Mouse (Mus musculus): ENCODE data around the gene Lrch1. TPM values are rescaled to one million over a fixed set of nuclear protein-coding genes. Genes with fewer than 3 reads are reported as not detected.

Lrch1 gene
- total and polyA plus RNA-seq, 3 experiments: 2.8 to 6.1 TPM; not detected in 1

- H3K9me3 ChIP-seq (replicated peaks; ENCODE audit: insufficient read depth, low read length): no peaks in the 10 kb centered on the region
- H3K4me3 ChIP-seq (ENCODE audit: control insufficient read depth in 1 of 2, insufficient read depth in 1 of 2, low read depth in 2 of 2, low read length in 2 of 2): no peak overlapping the region
- H3K79me2 ChIP-seq (ENCODE audit: control insufficient read depth, insufficient read depth, low read length, poor library complexity): no peaks in the 10 kb centered on the region
- no peaks in the 10 kb centered on the region for H3K4me1 ChIP-seq (ENCODE audit: control insufficient read depth in 1 of 2, insufficient read depth in 2 of 2, low read length in 2 of 2)
- H3K9ac ChIP-seq (ENCODE audit: control insufficient read depth, low read depth, low read length, poor library complexity, severe bottlenecking): no peak overlapping the region
- H3K27ac ChIP-seq (ENCODE audit: control insufficient read depth, low read depth, low read length): no peak overlapping the region
- no peaks in the 10 kb centered on the region; a peak in 1 of 4 replicates for H3K36me3 ChIP-seq (ENCODE audit: control insufficient read depth in 1 of 2, insufficient read depth in 2 of 2, low read length in 2 of 2)
- TF ChIP-seq NELFE (IDR thresholded peaks at IDR 0.05; ENCODE audit: low read depth, low read length) (no peak), CTCF (IDR thresholded peaks at IDR 0.05 in 2 of 3, conservative IDR thresholded peaks at IDR 0.05 in 1 of 3; ENCODE audit: control insufficient read depth in 1 of 3, insufficient read depth in 1 of 3, low read depth in 2 of 3, low read length in 3 of 3, poor library complexity in 1 of 3, severe bottlenecking in 1 of 3) (no peak), GABPA (IDR thresholded peaks at IDR 0.05; ENCODE audit: low read depth, low read length) (no peak), TCF12 (IDR thresholded peaks at IDR 0.05; ENCODE audit: low read depth, low read length) (no peak), RCOR1 (IDR thresholded peaks at IDR 0.05; ENCODE audit: low read depth, low read length) (no peak), NRF1 (IDR thresholded peaks at IDR 0.05; ENCODE audit: insufficient read depth, low read depth, low read length, poor library complexity, severe bottlenecking) (no peak)
- H3K27me3 ChIP-seq (ENCODE audit: control insufficient read depth in 1 of 2, insufficient read depth in 2 of 2, low read length in 2 of 2): no peaks in the 10 kb centered on the region
- no peak for DNase-seq (ENCODE audit: low read depth, low spot score)
Observed at GRCm38 (mm10) chr14:74880868-74881267, 66.8 kb downstream of the Lrch1 start.

GRCm38 (mm10) chr14:74879480-74879879, 68.2 kb downstream of the Lrch1 start:
- Histone ChIP-seq H3K36me3 (ENCODE audit: control insufficient read depth in 1 of 2, insufficient read depth in 2 of 2, low read length in 2 of 2) (no peaks in the 10 kb centered on the region; a peak in 1 of 4 replicates), H3K9ac (ENCODE audit: control insufficient read depth, low read depth, low read length, poor library complexity, severe bottlenecking) (no peak overlapping the region), H3K79me2 (ENCODE audit: control insufficient read depth, insufficient read depth, low read length, poor library complexity) (no peaks in the 10 kb centered on the region), H3K4me1 (ENCODE audit: control insufficient read depth in 1 of 2, insufficient read depth in 2 of 2, low read length in 2 of 2) (no peaks in the 10 kb centered on the region), H3K4me3 (ENCODE audit: control insufficient read depth in 1 of 2, insufficient read depth in 1 of 2, low read depth in 2 of 2, low read length in 2 of 2) (no peak overlapping the region), H3K27ac (ENCODE audit: control insufficient read depth, low read depth, low read length) (no peak overlapping the region), H3K27me3 (ENCODE audit: control insufficient read depth in 1 of 2, insufficient read depth in 2 of 2, low read length in 2 of 2) (no peaks in the 10 kb centered on the region), H3K9me3 (replicated peaks; ENCODE audit: insufficient read depth, low read length) (no peaks in the 10 kb centered on the region)
- no peak for DNase-seq (ENCODE audit: low read depth, low spot score)
- no peak for TF ChIP-seq ZKSCAN1 (IDR thresholded peaks at IDR 0.05; ENCODE audit: low read depth, low read length)
- no peak for TF ChIP-seq HCFC1 (IDR thresholded peaks at IDR 0.05; ENCODE audit: low read depth, low read length)
- TF ChIP-seq MAX (IDR thresholded peaks at IDR 0.05; ENCODE audit: low read length): no peak
- no peak for TF ChIP-seq MEF2A (IDR thresholded peaks at IDR 0.05; ENCODE audit: extremely low read depth, insufficient replicate concordance, low read depth, low read length, poor library complexity, severe bottlenecking)
- no peak for TF ChIP-seq MAFK (IDR thresholded peaks at IDR 0.05; ENCODE audit: borderline replicate concordance, low read depth, low read length)
- no peak for TF ChIP-seq RAD21 (IDR thresholded peaks at IDR 0.05; ENCODE audit: low read depth, low read length)
- no peak for TF ChIP-seq UBTF (IDR thresholded peaks at IDR 0.05; ENCODE audit: borderline replicate concordance, insufficient read depth, low read depth, low read length)
- no peak for TF ChIP-seq E2F4 (IDR thresholded peaks at IDR 0.05; ENCODE audit: borderline replicate concordance, low read depth, low read length)
- no peak for TF ChIP-seq CHD1 (IDR thresholded peaks at IDR 0.05; ENCODE audit: low read depth, low read length)
- no peak for TF ChIP-seq USF2 (IDR thresholded peaks at IDR 0.05; ENCODE audit: borderline replicate concordance in 1 of 2, insufficient read depth in 1 of 2, low read depth in 1 of 2, low read length in 2 of 2)
- TF ChIP-seq GATA1 (IDR thresholded peaks at IDR 0.05; ENCODE audit: low read depth, low read length): no peak
- TF ChIP-seq GABPA (IDR thresholded peaks at IDR 0.05; ENCODE audit: low read depth, low read length): no peak
- TF ChIP-seq MYB (IDR thresholded peaks at IDR 0.05; ENCODE audit: low read depth, low read length): no peak
- TF ChIP-seq TBP (IDR thresholded peaks at IDR 0.05; ENCODE audit: low read depth, low read length): no peak
- no peak for TF ChIP-seq POLR2AphosphoS2 (IDR thresholded peaks at IDR 0.05; ENCODE audit: low read length)
- TF ChIP-seq NRF1 (IDR thresholded peaks at IDR 0.05; ENCODE audit: insufficient read depth, low read depth, low read length, poor library complexity, severe bottlenecking): no peak
- TF ChIP-seq MYC (IDR thresholded peaks at IDR 0.05; ENCODE audit: low read depth, low read length): no peak
